Mouse (Mus musculus) ovary, adult 18-20 months (tissue): Measurements from ENCODE around the gene Six3.

ENCODE experiments used
- DNase-seq: peaks from one replicate; pipeline ENCODE4 v3.0.0; 2022; ENCODE audit warnings: low spot score, mixed read lengths

Six3 gene

DNA sequence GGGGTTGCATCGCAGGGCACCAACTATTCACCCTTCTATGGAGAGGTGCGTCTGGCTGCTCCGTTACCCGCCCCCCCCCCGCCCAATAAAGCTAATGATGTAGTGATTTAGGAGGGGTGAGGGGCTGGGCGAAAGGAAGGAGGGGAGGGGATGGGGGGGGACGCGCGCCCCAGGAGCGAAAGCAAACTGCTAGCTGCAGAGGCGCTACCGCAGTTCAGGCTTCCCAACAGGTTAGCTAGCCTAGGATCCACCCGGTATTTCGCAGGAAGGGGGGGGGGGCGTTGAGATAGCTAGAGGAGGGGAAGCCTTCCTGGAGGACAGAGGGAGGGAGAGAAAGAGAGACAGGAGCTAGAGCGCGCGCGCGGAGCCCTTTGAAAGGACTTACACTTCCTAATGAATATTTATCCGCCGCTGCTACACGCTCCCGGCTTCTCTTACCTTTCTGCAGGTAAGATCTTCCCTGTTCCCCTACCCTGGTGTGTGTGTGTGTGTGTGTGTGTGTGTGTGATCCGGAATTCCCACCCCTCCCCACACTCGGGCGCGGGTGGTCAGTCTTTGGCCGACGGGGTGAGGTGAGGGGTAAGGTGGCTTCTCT lies at the start of gene Six3:
Gene Six3 (plus strand): TSS at position 343 of the 595 bp plus-strand sequence.
- DNase-seq, result no peak

DNA sequence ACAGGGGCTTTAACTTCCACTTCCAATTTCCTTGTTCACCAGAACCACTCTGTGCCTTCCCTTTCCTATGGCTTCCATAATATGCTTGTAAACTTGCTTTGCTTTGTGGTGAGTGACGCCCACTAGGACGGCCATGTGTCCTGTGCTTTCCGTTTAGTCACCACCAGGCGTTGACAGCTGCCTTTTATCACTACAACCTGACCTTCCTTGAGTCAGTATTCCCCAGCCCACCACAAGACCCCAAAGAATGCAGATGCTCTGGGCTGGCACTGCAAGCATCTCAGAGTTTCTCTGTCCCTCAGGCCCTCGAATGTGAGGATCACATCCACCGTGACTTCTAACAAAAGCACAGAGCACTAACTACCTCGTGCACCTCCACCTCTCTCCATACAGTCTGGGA lies 49.3 kb upstream of the Six3 start:
- DNase-seq, result no peak

DNA sequence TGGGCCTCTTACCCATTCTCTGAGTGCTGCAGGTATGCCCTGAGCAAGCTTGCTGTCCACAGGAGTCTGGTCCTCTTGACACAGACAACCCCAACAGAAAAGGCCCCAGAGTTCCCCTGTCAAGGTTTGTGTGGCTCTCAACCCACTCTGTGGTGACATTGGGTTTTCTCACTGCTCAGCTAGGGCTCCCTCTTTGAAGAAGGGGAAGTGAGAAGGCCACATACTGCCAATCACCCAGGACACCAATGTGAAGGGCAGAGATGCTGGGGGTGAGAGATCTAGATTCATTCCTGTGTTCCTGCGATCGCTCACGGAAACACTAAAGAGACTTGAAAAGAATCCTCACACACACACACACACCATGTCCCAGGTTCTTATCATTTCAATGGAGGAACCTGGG lies 39.4 kb upstream of the Six3 start:
- no peak for DNase-seq

DNA sequence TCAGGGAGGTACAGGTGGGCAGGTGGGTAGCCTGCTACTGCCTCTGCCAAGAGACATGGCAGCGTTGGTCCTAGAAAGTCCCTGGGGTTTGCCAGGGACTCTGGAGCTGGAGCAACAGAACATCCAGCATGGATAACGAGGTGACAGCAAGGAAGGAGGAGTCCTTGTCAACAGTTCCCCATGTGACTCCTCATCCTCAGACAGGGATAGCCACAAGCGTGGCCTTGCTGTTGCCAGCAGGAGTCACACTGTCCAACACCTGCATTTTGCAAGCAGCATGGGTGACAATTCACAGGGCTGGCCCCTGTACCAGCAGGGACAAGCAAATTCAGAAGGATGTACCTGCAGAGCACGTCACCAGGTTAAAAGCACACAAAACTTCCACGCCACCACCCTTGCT lies 35.1 kb upstream of the Six3 start:
- DNase-seq, result no peak

DNA sequence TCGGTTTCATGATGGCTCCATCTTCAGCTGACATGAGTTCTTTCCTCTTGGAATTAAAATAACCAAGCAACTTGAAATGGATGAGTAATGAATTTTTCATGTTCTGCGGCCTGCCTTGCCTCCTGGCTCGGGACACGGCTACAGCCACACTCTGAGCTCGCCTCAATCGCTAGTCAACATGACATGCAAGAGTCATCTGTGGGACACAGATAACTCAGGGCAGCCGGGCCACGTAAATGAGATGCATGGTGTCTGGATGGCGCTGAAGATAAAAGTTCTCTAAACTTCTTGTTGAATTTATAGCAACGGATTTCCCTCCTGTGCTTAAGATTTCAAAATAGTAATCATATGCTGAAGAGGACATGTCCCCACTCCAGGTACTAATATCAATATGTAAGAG lies 34.1 kb upstream of the Six3 start:
- no peak for DNase-seq

DNA sequence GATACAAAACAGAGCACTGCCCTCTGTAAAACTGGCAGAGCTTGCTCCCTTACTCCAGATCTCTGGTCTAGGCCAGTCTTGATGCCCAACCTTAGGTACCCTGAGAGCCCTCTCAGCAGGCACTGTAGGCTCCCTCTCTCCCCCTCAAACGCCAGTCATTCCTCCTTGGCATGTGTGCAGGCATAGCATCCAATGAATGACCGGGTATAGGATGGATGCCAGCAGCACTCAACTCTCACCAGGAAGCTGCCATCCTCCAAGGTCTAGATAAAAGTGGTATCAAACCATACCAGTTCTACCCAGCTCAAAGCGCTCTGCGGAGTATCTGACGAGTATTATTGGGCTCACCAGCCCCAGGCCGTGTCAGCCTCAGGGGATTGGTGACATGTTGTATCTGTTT lies 33.2 kb upstream of the Six3 start:
- no peak for DNase-seq

DNA sequence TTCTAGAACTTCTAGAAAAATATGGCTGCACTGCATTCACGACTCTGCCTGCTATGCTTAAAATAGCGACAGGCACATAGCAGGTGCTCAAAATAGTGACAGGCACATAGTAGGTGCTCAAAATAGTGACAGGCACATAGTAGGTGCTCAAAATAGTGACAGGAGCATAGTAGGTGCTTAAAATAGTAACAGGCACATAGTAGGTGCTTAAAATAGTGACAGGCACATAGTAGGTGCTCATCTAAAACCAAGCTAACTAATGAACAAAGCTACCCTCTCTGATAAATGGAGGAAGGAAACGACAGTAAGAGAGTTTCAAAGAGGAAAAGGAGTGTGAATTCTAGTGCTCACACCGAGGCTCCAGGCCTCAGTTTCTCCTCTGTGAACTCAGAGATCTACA lies 29.2 kb upstream of the Six3 start:
- DNase-seq, result no peak

DNA sequence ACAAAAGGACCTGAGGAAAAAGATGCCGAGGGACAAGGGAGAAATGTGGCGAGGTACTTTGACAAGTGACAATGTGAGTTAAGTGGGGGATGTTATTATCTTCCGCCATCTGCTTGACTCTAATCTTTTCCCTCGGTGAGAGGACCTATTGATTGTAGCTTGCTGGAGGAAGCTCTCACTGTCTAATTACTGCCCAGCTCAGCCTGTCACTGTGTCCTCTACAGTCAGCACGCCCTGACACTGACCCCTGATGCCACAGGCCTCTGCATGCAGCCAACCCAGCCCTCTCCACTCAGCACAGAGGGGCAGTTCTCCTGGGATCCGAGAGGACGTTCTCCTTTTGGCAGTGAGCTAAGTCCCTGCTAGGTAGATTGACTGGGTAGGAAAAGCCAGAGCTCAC lies 28.8 kb upstream of the Six3 start:
- DNase-seq, result no peak

DNA sequence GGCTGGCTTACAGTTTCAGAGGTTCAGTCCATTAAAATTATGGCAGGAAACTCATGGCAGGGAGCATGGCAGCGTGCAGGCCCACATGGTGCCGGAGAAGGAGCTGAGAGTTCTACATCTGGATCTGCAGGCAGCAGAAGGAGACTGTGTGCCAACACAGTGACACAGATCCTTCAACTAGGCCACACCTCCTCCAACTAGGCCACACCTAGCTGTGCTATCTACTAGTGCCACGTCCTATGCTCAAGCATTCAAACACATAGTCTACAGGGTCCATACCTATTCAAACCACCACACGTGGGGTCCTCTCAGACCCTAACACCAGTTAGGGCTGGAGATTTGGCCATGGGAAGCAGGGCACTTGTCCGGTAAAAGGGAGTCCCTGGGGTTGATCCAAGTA lies 27.6 kb upstream of the Six3 start:
- DNase-seq, result no peak

DNA sequence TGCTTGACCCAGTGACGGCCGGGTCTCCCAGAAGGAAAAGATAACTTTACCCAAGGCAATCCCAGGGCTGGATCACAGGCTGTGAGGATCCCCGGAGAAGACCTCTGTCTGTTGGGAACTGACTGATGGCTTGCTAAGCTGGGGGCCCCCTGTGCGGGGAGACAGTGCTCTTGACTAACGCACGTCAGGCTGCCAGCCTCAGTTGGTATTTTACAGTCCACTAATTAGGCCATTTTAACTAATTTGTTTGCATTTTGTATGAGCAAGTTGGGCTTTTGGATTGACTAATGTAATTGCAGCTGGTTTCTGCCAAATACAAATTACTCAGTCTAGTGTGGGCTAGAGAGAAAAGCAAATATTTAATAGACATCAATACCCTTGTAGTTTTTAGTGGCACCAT lies 21.4 kb upstream of the Six3 start:
- no peak for DNase-seq

DNA sequence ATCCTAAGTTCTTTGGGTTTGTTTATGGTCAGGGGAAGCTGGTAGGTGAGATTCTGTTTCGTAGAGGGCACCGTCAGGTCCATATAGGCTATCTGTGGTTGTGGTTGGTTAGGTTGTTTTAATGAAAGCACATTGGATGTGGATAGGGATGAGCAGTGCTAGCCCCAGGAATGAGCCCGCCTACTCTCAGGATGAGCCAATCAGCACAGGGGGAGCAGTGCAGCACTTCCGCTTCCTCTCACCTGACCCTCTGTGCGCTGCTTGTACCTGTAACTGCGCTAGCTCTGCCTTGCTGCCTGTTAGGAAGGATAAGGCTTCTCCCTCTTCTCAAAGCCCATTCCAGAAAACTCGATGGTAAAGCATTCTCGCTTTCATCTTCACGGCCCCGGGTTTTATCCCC lies 17.6 kb upstream of the Six3 start:
- DNase-seq, result no peak

DNA sequence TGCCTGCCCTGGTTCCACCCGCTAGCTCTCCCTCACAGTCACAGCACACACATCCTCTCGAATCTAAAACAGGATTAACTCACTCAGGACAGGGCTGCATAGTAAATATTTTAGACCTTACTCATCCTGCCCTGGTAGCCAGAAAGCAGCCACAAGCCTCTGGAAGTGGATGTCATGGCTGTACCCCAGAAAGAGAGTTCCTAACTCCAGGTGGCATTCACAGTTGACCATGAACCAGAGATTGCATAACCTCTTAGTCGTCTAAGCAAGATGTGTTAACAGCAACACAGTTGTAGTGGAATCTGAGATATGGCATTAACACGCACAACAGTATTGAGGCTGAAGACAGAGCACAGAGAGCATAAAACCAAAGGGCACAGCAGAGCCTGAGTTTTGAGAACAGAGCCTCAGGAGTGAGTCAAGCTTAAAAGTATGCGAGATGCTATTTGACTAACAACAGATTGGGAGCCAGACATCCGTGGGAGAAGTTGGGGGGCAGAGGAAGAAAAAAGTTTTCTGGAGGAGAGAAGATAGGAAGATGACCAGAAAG lies 17.0 kb upstream of the Six3 start:
- no peak for DNase-seq

DNA sequence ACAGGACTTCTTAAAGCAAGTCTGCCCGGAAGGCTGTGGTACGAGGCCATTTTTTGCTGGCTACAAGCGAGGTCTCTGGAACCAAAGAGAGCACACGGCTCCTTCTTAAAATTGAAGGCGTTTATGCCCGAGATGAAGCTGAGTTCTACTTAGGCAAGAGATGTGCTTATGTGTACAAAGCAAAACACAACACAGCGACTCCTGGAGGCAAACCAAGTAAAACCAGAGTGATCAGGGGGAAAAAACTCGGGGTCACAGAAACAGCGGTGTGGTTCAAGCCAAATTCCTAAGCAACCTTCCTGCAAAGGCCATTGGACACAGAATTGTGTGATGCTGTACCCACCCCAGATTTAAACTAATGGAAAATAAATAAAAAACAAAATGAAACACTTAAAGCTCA lies 13.9 kb upstream of the Six3 start:
- no peak for DNase-seq

DNA sequence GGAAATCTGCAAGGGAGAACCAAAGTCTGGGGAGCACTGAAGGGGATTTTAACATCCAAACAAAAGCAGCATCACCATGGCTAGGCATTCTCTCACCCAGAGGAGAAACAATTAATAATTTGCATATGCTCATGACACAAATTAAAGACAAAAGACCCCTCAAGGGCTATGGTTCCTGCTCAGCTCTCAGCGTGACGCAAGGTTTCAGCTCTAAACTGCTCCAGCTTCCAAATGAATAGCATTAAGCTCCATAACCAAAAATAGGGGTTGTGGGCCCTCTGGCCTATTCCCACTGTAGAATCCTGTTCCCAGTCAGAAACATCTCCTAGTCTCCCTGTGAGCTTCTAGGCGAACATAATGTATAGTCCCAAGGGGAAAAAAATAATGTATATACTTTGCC lies 6.9 kb upstream of the Six3 start:
- DNase-seq, result no peak

DNA sequence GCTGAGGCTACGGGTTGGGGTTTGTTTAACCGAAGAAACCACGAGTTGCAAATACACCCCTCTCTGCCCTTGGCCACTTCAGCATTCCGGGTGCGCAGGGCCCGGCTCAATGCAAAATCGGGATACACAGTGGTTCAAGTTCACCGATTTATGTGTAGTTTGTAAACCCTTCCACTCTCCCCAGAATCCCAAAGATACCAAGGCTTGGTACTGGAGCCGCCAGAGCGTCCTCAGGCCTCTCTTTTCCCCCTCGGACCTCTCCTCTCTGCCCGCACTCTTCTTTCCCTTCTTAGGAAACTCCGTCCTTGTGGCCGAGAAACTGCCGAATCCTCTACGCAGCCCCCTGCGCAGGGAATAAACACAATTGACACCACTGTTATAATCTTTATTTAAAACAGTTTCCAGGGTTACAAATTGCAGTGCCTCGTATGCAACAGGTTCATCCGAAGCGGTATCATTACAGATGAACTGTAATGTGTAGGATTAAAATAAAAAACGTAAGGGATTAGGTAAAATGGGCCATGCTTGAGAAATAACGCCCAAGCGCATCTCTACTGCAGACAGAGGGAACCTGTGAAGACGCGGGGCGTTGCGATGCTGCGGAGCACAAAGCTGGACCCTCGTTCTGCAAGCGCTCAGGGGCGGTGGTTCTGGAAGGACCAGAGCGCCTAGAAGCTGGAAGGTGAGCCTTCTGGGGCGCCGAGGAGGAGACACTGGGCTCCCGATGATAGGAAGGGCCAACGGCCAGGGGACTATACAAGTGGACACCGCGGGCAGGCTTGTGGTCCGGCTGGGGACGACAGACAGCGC lies 5.6 kb upstream of the Six3 start:
- no peak for DNase-seq

DNA sequence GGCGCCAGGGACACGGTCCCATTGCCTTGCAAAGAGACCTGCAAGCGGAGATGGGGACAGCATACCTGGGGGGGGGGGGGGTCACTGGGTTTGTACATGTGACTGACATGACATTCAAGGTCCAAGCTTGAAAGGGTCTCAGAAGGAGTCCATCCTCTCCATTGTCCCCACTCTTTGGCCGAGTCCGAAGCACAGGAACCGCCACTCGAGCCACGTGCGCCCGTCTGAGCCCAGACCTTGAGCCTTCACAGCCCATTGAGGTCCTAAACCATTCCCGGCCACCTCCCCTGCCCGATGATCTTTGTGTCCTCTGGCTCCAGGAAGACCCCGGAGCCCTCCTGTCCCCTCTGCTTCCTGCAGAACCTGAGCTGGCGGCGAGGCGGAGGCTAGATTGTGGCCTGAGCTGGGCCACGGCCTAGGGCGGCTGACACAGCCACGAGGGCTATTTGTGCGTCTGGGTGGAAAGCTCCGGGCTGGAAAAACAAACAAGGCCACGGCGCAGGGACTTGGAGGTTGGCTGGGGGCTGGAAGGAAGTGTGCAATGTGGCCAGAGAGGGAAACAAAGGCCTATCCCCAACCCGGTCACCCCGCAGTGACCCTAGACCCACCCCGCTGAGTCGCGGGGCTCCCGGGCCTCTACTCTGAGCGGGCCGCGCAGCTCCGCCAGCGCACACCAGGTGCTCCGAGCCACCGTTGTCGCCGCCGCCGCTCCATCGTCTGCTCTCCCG lies 4.9 kb upstream of the Six3 start:
- DNase-seq, result no peak

DNA sequence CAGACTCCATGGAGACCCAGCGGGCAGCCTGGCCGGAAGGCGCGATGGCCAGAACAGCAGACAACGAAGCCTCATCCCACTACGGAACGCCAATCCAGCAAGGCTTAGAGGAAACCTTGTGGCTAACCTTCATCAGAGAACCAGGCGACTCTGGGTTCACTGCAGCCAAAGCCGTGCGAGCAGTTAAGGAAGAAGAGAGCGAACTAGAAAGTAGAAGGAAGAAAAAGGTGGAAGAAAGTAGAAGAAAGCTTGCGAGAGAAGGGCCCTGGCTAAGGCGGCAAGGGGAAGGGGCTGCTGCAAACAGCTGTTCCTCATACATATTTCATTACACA lies 4.3 kb upstream of the Six3 start:
- DNase-seq, result no peak

DNA sequence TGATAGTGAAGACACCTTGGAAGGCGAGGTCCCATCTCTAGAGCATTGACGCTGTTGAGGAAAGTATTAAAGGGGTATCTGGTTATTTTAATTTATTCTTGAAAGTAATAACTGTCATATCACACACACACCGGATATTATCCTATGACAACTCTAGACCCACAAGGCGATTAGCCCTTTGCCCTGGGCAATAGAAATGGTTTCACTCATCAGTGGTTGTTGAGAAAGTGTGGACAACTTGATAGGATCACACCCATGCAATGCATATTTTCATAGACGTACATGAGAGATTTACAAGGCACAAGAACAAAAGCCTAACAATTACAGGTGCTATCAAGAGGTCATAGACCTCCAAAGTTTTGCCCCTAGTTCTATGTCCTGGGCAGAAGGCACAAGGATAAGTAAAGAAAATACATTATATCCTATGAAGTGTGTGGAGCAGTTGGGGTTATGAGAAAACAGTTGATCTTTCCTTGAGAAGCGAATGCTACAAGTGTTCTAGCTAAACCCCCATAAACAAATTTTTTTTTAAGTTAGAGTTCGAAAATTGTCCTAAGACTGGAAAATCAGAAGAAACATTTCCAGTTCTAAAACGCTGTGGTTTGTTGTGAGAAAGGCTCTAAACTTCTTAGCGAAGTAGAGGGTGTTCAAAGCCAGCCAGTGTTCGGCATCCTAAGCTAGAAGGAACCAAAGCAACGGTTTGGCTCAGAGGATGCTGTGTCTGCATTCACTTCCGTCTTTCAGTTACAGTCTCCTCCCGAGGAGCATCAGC lies 3.6 kb upstream of the Six3 start:
- DNase-seq, result no peak

DNA sequence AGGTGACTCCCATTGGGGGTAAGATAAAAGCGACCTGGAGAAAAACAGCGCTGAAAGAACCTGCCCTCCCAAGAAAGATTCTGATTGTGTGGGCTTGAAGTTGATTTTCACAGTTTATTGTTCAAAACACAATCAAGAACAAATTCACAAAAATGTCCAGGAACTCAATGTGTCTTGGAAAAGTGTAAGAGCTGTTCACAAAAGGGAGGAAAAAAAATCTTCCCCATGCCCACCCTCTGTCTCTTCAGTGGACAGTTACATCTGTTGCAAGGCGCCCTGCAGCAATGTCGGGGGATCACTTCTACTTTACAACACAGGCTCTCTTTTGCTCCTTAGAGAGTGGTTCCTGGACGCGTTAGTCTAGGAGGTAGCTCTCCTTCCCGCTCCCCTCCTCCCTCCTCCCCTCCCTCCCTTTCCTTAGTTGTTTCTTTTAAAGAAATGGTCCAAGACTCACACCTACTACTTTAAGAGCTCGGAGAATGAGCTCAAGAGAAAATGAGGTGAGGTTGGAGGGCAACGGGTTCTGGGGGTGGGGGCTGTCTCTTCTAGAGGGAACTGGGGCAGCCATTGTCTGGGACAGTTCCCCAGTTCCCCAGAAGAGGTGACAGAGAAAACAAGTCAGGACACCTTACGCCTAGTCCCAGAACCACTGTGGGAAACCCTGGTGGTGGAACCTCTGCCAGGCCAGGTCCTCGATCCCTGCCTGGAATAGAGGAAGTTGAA lies 2.9 kb upstream of the Six3 start:
- DNase-seq, result no peak

DNA sequence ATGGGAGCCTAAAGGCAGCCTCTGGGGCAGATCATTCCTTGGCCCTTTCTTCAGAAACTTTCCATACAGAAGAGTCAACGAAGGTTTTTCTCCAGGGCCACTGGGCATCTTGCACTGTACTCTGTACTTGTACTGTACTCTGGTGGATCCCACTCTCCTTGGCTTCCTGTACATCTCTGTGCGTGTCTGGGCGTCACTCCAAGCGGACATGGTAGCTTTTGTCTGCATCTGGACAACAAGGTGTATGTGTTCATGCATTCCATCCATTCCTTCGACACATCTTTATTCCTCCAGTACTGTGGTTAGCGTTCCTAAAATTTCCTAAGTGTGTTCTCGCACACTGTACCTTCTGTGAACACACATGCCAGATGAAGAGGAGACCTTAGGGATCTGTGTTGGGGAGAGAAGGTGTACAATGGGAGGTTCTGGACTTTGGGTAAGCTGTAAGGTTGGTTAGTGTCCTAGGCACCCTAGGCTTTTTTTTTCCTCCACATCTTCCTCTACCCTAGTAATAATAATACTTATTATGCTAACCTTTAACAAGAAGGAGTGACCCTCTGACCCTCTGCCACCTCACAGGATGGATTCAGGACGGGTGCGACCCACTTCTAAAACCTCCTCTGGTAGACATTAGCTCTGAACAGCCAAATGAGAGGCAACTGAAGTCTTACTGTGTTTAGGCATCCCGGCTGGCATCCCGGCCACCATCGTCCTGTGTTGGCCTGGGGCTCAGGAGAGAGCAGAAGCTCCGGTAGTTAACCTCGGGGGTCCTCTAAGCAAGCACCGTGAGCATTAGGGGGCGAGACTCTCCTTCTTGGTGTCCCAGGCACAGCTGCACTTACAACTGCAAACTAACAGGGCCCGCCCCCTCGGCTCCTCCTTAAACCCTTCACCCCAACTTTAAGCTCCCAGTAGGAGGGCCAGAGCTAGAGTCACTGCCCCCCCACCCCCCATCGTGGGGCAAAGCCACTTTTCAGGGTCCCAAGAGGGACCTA lies 1.6 kb upstream of the Six3 start:
- no peak for DNase-seq
